Mouse (Mus musculus) brain, embryonic 14.5 days (tissue): ENCODE data around the gene Ifna2.

Experiments used
- CTCF ChIP-seq: fragments of 200-500 bp; IDR thresholded peaks from 2 replicates; pipeline ENCODE4 v1.5.1; 2012; ENCODE audit warnings: inconsistent platforms, mild to moderate bottlenecking, moderate library complexity, borderline replicate concordance; ENCODE audit not compliant: insufficient read depth, insufficient read length; ENCODE audit errors: extremely low read depth
- POLR2A ChIP-seq: fragments of 200-500 bp; IDR thresholded peaks from 2 replicates; pipeline ENCODE4 v1.6.1; 2012; ENCODE audit warnings: mild to moderate bottlenecking, inconsistent platforms, borderline replicate concordance; ENCODE audit not compliant: poor library complexity, insufficient read depth, insufficient read length, severe bottlenecking; ENCODE audit errors: extremely low read depth

DNA sequence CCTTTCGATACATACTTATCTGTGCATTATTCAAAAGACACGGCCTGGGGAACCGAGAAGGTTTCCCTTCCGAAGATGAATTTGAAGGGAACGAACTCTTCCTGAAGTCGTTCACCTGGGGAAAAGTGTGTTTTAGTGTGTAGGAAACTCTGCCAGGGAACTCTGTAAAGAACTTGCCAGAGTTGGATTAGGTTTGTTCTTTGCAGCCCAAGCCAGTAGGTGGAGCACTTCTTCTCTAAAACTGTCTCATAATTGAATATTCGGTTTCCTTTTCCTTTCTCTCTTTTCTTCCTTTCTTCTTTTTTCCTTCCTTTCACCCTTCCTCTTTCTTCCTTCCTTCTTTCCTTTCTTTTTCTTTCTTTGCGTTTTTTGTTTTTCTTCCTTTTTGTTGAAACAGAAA is 3.4 kb downstream of the Ifna2 start:
- TF ChIP-seq POLR2A (no peak), CTCF (peak; percentile 39; the same call in 1 of the 2 replicates)
